Mouse (Mus musculus): ENCODE results near the gene Pik3cg. TPM values are rescaled to one million over a fixed set of nuclear protein-coding genes. Genes with fewer than 3 reads are reported as not detected.

Pik3cg gene
- total and polyA plus RNA-seq, 2 experiments from 2014 or later, result 0.57 to 0.61 TPM

- no peaks in the 10 kb centered on the region for H3K4me1 ChIP-seq (ENCODE audit: control insufficient read depth, insufficient read depth)
- no peaks in the 10 kb centered on the region for H3K9me3 ChIP-seq (replicated peaks; ENCODE audit: control insufficient read depth, low read length)
- no peaks in the 10 kb centered on the region for H3K27me3 ChIP-seq (ENCODE audit: control insufficient read depth, insufficient read depth, low read length)
- no peak overlapping the region for H3K4me2 ChIP-seq (ENCODE audit: low read depth, low read length)
- WGBS, result 26% methylated on average over 4 of the region's 4 CpGs
- no peak overlapping the region for H3K4me3 ChIP-seq (ENCODE audit: low read depth, low read length)
- ATAC-seq (ENCODE audit: insufficient read depth, low read depth) (no peak), DNase-seq (ENCODE audit: low spot score) (no peak)
- no peaks in the 10 kb centered on the region for H3K36me3 ChIP-seq (replicated peaks; ENCODE audit: control insufficient read depth, insufficient read depth, low read length)
- no peak overlapping the region for H3K9ac ChIP-seq (replicated peaks; ENCODE audit: low read depth, low read length)
- H3K27ac ChIP-seq (ENCODE audit: low read depth), result no peak overlapping the region
- no peak for TF ChIP-seq CTCF (IDR thresholded peaks at IDR 0.05; ENCODE audit: low read depth)
- TF ChIP-seq EP300 (IDR thresholded peaks at IDR 0.05; ENCODE audit: low read depth), result no peak
Observed at GRCm38 (mm10) chr12:32143151-32143550, 65.3 kb downstream of the Pik3cg start.

DNA sequence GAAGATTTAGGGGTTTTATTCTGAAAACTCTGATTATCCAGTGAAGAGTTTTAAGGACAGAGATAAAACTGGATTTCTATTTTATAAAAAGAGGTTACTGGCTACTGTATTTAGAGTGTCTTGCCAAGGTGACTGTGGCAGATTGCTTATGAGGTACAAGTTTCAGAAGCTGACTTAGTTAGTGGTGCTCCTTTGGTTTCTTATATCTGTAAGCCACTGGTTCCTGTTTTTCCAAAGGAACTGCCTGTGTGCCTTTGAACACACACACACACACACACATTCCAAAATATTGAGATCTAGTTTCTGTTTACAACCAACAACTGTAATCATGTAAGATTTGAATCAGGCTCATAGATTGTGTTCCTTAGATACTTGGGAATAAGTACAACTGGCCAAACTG, 66.7 kb downstream of the Pik3cg start:
- no peaks in the 10 kb centered on the region for H3K27me3 ChIP-seq (ENCODE audit: control insufficient read depth, insufficient read depth, low read length)
- H3K36me3 ChIP-seq (replicated peaks; ENCODE audit: control insufficient read depth, insufficient read depth, low read length), result no peaks in the 10 kb centered on the region
- H3K4me1 ChIP-seq (ENCODE audit: control insufficient read depth, insufficient read depth), result no peaks in the 10 kb centered on the region
- H3K4me2 ChIP-seq (ENCODE audit: low read depth, low read length), result no peak overlapping the region
- TF ChIP-seq EP300 (IDR thresholded peaks at IDR 0.05; ENCODE audit: low read depth), result no peak
- no peak for TF ChIP-seq CTCF (IDR thresholded peaks at IDR 0.05; ENCODE audit: low read depth)
- no peak overlapping the region for H3K27ac ChIP-seq (ENCODE audit: low read depth)
- ATAC-seq (ENCODE audit: insufficient read depth, low read depth) (no peak), DNase-seq (ENCODE audit: low spot score) (no peak)
- no peaks in the 10 kb centered on the region for H3K9me3 ChIP-seq (replicated peaks; ENCODE audit: control insufficient read depth, low read length)
- H3K9ac ChIP-seq (replicated peaks; ENCODE audit: low read depth, low read length), result no peak overlapping the region
- H3K4me3 ChIP-seq (ENCODE audit: low read depth, low read length), result no peak overlapping the region

- WGBS, result 78% methylated on average over 5 of the region's 5 CpGs
- Histone ChIP-seq H3K36me3 (replicated peaks; ENCODE audit: control insufficient read depth, insufficient read depth, low read length) (no peaks in the 10 kb centered on the region), H3K27ac (ENCODE audit: low read depth) (no peak overlapping the region), H3K9me3 (replicated peaks; ENCODE audit: control insufficient read depth, low read length) (no peaks in the 10 kb centered on the region), H3K27me3 (ENCODE audit: control insufficient read depth, insufficient read depth, low read length) (no peaks in the 10 kb centered on the region), H3K4me2 (ENCODE audit: low read depth, low read length) (no peak overlapping the region), H3K9ac (replicated peaks; ENCODE audit: low read depth, low read length) (no peak overlapping the region), H3K4me3 (ENCODE audit: low read depth, low read length) (no peak overlapping the region), H3K4me1 (ENCODE audit: control insufficient read depth, insufficient read depth) (no peaks in the 10 kb centered on the region)
- ATAC-seq (ENCODE audit: insufficient read depth, low read depth), result no peak
- no peak for DNase-seq (ENCODE audit: low spot score)
- no peak for TF ChIP-seq EP300 (IDR thresholded peaks at IDR 0.05; ENCODE audit: low read depth)
- no peak for TF ChIP-seq CTCF (IDR thresholded peaks at IDR 0.05; ENCODE audit: low read depth)
Observed at GRCm38 (mm10) chr12:32138831-32139230, 69.6 kb downstream of the Pik3cg start.

DNA sequence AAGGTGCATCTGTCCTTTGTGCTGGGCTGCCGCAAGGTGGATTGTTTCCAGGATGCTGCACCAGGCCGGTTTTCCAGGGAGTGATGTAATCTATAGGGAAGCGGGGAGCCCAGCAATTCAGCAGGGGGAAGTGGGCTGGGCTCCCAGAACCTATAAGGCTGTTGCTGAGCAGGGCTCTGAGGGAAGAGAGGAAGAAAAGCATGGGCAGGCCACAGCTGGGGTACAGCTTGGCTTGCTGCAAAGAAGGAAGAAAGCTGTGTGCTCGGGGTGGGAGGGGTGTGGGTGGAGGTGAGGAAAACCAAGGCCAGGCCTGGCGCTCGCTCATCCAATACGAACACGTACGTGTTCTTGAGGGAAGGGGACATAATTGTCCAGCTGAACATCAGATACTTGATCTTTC, 70.1 kb downstream of the Pik3cg start:
- no peak overlapping the region for H3K4me3 ChIP-seq (ENCODE audit: low read depth, low read length)
- DNase-seq (ENCODE audit: low spot score) (no peak), ATAC-seq (ENCODE audit: insufficient read depth, low read depth) (no peak)
- WGBS, result 62% methylated on average over 9 of the region's 9 CpGs
- no peaks in the 10 kb centered on the region for H3K4me1 ChIP-seq (ENCODE audit: control insufficient read depth, insufficient read depth)
- TF ChIP-seq EP300 (IDR thresholded peaks at IDR 0.05; ENCODE audit: low read depth) (no peak), CTCF (IDR thresholded peaks at IDR 0.05; ENCODE audit: low read depth) (no peak)
- H3K36me3 ChIP-seq (replicated peaks; ENCODE audit: control insufficient read depth, insufficient read depth, low read length), result no peaks in the 10 kb centered on the region
- H3K27ac ChIP-seq (ENCODE audit: low read depth), result no peak overlapping the region
- no peak overlapping the region for H3K4me2 ChIP-seq (ENCODE audit: low read depth, low read length)
- no peaks in the 10 kb centered on the region for H3K9me3 ChIP-seq (replicated peaks; ENCODE audit: control insufficient read depth, low read length)
- no peaks in the 10 kb centered on the region for H3K27me3 ChIP-seq (ENCODE audit: control insufficient read depth, insufficient read depth, low read length)
- H3K9ac ChIP-seq (replicated peaks; ENCODE audit: low read depth, low read length), result no peak overlapping the region

- Histone ChIP-seq H3K4me1 (ENCODE audit: control insufficient read depth, insufficient read depth) (no peaks in the 10 kb centered on the region), H3K27me3 (ENCODE audit: control insufficient read depth, insufficient read depth, low read length) (no peaks in the 10 kb centered on the region), H3K4me2 (ENCODE audit: low read depth, low read length) (no peak overlapping the region), H3K9me3 (replicated peaks; ENCODE audit: control insufficient read depth, low read length) (no peaks in the 10 kb centered on the region), H3K27ac (ENCODE audit: low read depth) (no peak overlapping the region), H3K36me3 (replicated peaks; ENCODE audit: control insufficient read depth, insufficient read depth, low read length) (no peaks in the 10 kb centered on the region), H3K4me3 (ENCODE audit: low read depth, low read length) (no peak overlapping the region), H3K9ac (replicated peaks; ENCODE audit: low read depth, low read length) (no peak overlapping the region)
- WGBS, result 60% methylated on average over 2 of the region's 2 CpGs
- no peak for TF ChIP-seq EP300 (IDR thresholded peaks at IDR 0.05; ENCODE audit: low read depth)
- TF ChIP-seq CTCF (IDR thresholded peaks at IDR 0.05; ENCODE audit: low read depth), result no peak
- DNase-seq (ENCODE audit: low spot score) (no peak), ATAC-seq (ENCODE audit: insufficient read depth, low read depth) (no peak)
Observed at GRCm38 (mm10) chr12:32137542-32137941, 70.9 kb downstream of the Pik3cg start.
